Mouse (Mus musculus): ENCODE data around the gene Fam228a. TPM values are rescaled to one million over a fixed set of nuclear protein-coding genes. Genes with fewer than 3 reads are reported as not detected.
"Not testable (repeated sequence)": the region's sequence is repeated elsewhere in the genome, so short reads cannot be mapped to it uniquely, and the experiment has no call there.

The Fam228a gene
- polyA plus RNA-seq, 1 experiment = 0.04 TPM

GRCm38 (mm10) chr12:4708296-4708695 lies 29.9 kb downstream of the Fam228a start:
- Histone ChIP-seq H3K4me1 (ENCODE audit: control insufficient read depth, insufficient read depth, insufficient read length) (no peaks in the 10 kb centered on the region), H3K27me3 (ENCODE audit: control insufficient read depth, insufficient read depth, low read length) (no peaks in the 10 kb centered on the region), H3K27ac (ENCODE audit: insufficient read depth, low read length) (no peak overlapping the region), H3K36me3 (ENCODE audit: control insufficient read depth, insufficient read depth, low read length) (peaks cover 64% of the 10 kb centered on the region), H3K4me3 (ENCODE audit: extremely low read depth, insufficient read depth, insufficient read length) (no peak overlapping the region)
- no peak for DNase-seq (ENCODE audit: low read depth in 1 of 2, low spot score in 2 of 2)
- TF ChIP-seq CTCF (IDR thresholded peaks at IDR 0.05; ENCODE audit: extremely low read depth, insufficient read depth, insufficient read length, insufficient replicate concordance) (no peak), POLR2A (IDR thresholded peaks at IDR 0.05; ENCODE audit: low read depth, low read length) (no peak)
- WGBS = 92% methylated on average over 4 of the region's 4 CpGs

GRCm38 (mm10) chr12:4707488-4708017 lies 30.7 kb downstream of the Fam228a start:
- DNase-seq (ENCODE audit: low read depth in 1 of 2, low spot score in 2 of 2) = no peak
- Histone ChIP-seq H3K36me3 (ENCODE audit: control insufficient read depth, insufficient read depth, low read length) (peaks cover 59% of the 10 kb centered on the region), H3K4me1 (ENCODE audit: control insufficient read depth, insufficient read depth, insufficient read length) (no peaks in the 10 kb centered on the region), H3K4me3 (ENCODE audit: extremely low read depth, insufficient read depth, insufficient read length) (no peak overlapping the region), H3K27ac (ENCODE audit: insufficient read depth, low read length) (no peak overlapping the region), H3K27me3 (ENCODE audit: control insufficient read depth, insufficient read depth, low read length) (no peaks in the 10 kb centered on the region)
- no peak for TF ChIP-seq POLR2A (IDR thresholded peaks at IDR 0.05; ENCODE audit: low read depth, low read length)
- TF ChIP-seq CTCF (IDR thresholded peaks at IDR 0.05; ENCODE audit: extremely low read depth, insufficient read depth, insufficient read length, insufficient replicate concordance) = no peak
- WGBS = 63% methylated on average over 14 of the region's 14 CpGs

DNA sequence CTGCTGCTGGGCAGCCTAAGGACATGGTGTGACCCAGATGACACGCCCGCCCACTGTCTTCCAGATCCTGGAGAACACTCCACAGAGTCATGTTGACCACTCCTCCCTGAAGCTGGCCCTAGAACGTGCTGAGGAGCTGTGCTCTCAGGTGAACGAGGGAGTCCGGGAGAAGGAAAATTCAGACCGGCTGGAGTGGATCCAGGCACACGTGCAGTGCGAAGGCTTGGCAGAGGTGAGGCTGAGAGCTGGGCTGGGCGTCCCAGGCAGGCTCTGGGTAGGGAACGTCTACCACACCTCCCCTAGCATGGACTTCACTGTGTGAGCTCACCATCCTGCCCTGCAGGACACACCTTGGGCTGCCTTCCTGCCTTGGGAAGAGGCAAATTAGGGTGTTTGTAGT lies 31.3 kb downstream of the Fam228a start:
- no peak for DNase-seq (ENCODE audit: low read depth in 1 of 2, low spot score in 2 of 2)
- 93% methylated on average over 10 of the region's 10 CpGs for WGBS
- TF ChIP-seq POLR2A (IDR thresholded peaks at IDR 0.05; ENCODE audit: low read depth, low read length) (no peak), CTCF (IDR thresholded peaks at IDR 0.05; ENCODE audit: extremely low read depth, insufficient read depth, insufficient read length, insufficient replicate concordance) (no peak)
- H3K4me1 ChIP-seq (ENCODE audit: control insufficient read depth, insufficient read depth, insufficient read length) = no peaks in the 10 kb centered on the region
- H3K27me3 ChIP-seq (ENCODE audit: control insufficient read depth, insufficient read depth, low read length) = no peaks in the 10 kb centered on the region
- no peak overlapping the region for H3K27ac ChIP-seq (ENCODE audit: insufficient read depth, low read length)
- H3K36me3 ChIP-seq (ENCODE audit: control insufficient read depth, insufficient read depth, low read length) = peaks cover 54% of the 10 kb centered on the region
- no peak overlapping the region for H3K4me3 ChIP-seq (ENCODE audit: extremely low read depth, insufficient read depth, insufficient read length)

- Histone ChIP-seq H3K27ac (ENCODE audit: insufficient read depth, low read length) (no peak overlapping the region), H3K4me3 (ENCODE audit: extremely low read depth, insufficient read depth, insufficient read length) (no peak overlapping the region), H3K4me1 (ENCODE audit: control insufficient read depth, insufficient read depth, insufficient read length) (no peaks in the 10 kb centered on the region), H3K36me3 (ENCODE audit: control insufficient read depth, insufficient read depth, low read length) (peaks cover 52% of the 10 kb centered on the region), H3K27me3 (ENCODE audit: control insufficient read depth, insufficient read depth, low read length) (no peaks in the 10 kb centered on the region)
- 97% methylated on average over 5 of the region's 5 CpGs for WGBS
- no peak for DNase-seq (ENCODE audit: low read depth in 1 of 2, low spot score in 2 of 2)
- TF ChIP-seq POLR2A (IDR thresholded peaks at IDR 0.05; ENCODE audit: low read depth, low read length) (no peak), CTCF (IDR thresholded peaks at IDR 0.05; ENCODE audit: extremely low read depth, insufficient read depth, insufficient read length, insufficient replicate concordance) (no peak)
Measured at GRCm38 (mm10) chr12:4706175-4706574, 32.1 kb downstream of the Fam228a start.

GRCm38 (mm10) chr12:4705626-4706025 lies 32.6 kb downstream of the Fam228a start:
- peaks cover 54% of the 10 kb centered on the region for H3K36me3 ChIP-seq (ENCODE audit: control insufficient read depth, insufficient read depth, low read length)
- WGBS = 91% methylated on average over 6 of the region's 6 CpGs
- not testable (repeated sequence) for H3K4me3 ChIP-seq (ENCODE audit: extremely low read depth, insufficient read depth, insufficient read length); DNase-seq (ENCODE audit: low read depth in 1 of 2, low spot score in 2 of 2); H3K4me1 ChIP-seq (ENCODE audit: control insufficient read depth, insufficient read depth, insufficient read length); H3K27me3 ChIP-seq (ENCODE audit: control insufficient read depth, insufficient read depth, low read length); H3K27ac ChIP-seq (ENCODE audit: insufficient read depth, low read length)

GRCm38 (mm10) chr12:4694534-4694933 lies 43.7 kb downstream of the Fam228a start:
- DNase-seq (ENCODE audit: low read depth in 1 of 2, low spot score in 2 of 2) = no peak
- TF ChIP-seq CTCF (IDR thresholded peaks at IDR 0.05; ENCODE audit: extremely low read depth, insufficient read depth, insufficient read length, insufficient replicate concordance) (no peak), POLR2A (IDR thresholded peaks at IDR 0.05; ENCODE audit: low read depth, low read length) (no peak)
- Histone ChIP-seq H3K4me3 (ENCODE audit: extremely low read depth, insufficient read depth, insufficient read length) (no peak overlapping the region), H3K36me3 (ENCODE audit: control insufficient read depth, insufficient read depth, low read length) (peaks cover 18% of the 10 kb centered on the region), H3K27ac (ENCODE audit: insufficient read depth, low read length) (no peak overlapping the region), H3K4me1 (ENCODE audit: control insufficient read depth, insufficient read depth, insufficient read length) (no peaks in the 10 kb centered on the region), H3K27me3 (ENCODE audit: control insufficient read depth, insufficient read depth, low read length) (no peaks in the 10 kb centered on the region)
- 100% methylated on average over 1 of the region's 1 CpGs for WGBS

DNA sequence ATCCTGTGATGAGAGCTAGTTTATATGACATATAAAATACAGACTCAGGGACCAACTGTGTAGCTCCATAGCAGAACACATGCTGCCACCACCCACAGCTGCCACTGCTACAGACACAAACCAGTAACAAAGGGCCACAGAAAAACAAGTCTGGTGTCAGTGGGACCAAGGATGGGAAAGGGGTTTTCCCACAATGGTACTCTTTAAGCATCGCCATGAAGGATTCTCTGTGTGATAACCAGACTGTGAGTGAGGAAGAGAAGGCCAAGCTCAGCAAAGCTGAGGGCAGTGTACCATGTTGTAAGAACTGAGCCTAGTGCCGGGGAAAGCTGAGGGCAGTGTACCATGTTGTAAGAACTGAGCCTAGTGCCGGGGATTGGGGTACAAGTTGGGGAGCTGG lies 47.0 kb downstream of the Fam228a start:
- TF ChIP-seq POLR2A (IDR thresholded peaks at IDR 0.05; ENCODE audit: low read depth, low read length) (no peak), CTCF (IDR thresholded peaks at IDR 0.05; ENCODE audit: extremely low read depth, insufficient read depth, insufficient read length, insufficient replicate concordance) (no peak)
- no peak for DNase-seq (ENCODE audit: low read depth in 1 of 2, low spot score in 2 of 2)
- H3K27me3 ChIP-seq (ENCODE audit: control insufficient read depth, insufficient read depth, low read length) = no peaks in the 10 kb centered on the region
- H3K4me3 ChIP-seq (ENCODE audit: extremely low read depth, insufficient read depth, insufficient read length) = no peak overlapping the region
- H3K4me1 ChIP-seq (ENCODE audit: control insufficient read depth, insufficient read depth, insufficient read length) = no peaks in the 10 kb centered on the region
- 92% methylated on average over 3 of the region's 3 CpGs for WGBS
- peaks cover 8% of the 10 kb centered on the region for H3K36me3 ChIP-seq (ENCODE audit: control insufficient read depth, insufficient read depth, low read length)
- no peak overlapping the region for H3K27ac ChIP-seq (ENCODE audit: insufficient read depth, low read length)

Measured in spleen, adult 2 months (tissue).